In genomic region chr5:124111077-124111741, GRCm38 (mm10) we compare ENCODE assay signal across 8 mouse cellular contexts. TPM values are rescaled to one million over a fixed set of nuclear protein-coding genes. Genes with fewer than 3 reads are reported as not detected.
DNase-seq lines count a peak whose midpoint lies in the region; ATAC-seq and TF ChIP-seq lines count a peak whose summit lies in the region.

No protein-coding gene starts in this region.

- no peaks in the 10 kb centered on the region; the same call in 1 of the 2 replicates for H3K9me3 ChIP-seq in ES-E14 (ENCODE audit: control insufficient read depth, insufficient read depth, low read depth, low read length)
- H3K9me3 ChIP-seq in limb, embryonic 15.5 days = no peaks in the 10 kb centered on the region
- H3K9me3 ChIP-seq in midbrain, embryonic 16.5 days (replicated peaks; ENCODE audit: control insufficient read depth, low read length, poor library complexity, severe bottlenecking) = no peaks in the 10 kb centered on the region

- in situ Hi-C loops in ES-E14 (cut with MboI; ENCODE audit: low sequenced_read_pairs in 2 of 2, unreplicated experiment in 2 of 2) = no loop called here

- H3K9ac ChIP-seq in ES-E14 (ENCODE audit: insufficient read depth, low read depth, low read length, poor library complexity, severe bottlenecking) = peak overlapping the region; percentile 16; the same call in 1 of the 2 replicates
- peak overlapping the region; percentile 54 for H3K9ac ChIP-seq in limb, embryonic 15.5 days
- H3K9ac ChIP-seq in midbrain, embryonic 16.5 days (ENCODE audit: low read depth, low read length) = peak overlapping the region; percentile 71

- DNase-seq in A20 (ENCODE audit: low read depth, low spot score) = peak; percentile 88
- DNase-seq in ES-E14 (ENCODE audit: low read depth, low spot score) = no peak
- DNase-seq in embryo, embryonic 10 days (ENCODE audit: low spot score) = peak; percentile 39
- peak; percentile 59 for DNase-seq in heart, postnatal 4 days
- peak; percentile 63 for DNase-seq in thymus, postnatal 14 days
- no peak for DNase-seq in frontal cortex, adult 2 months (ENCODE audit: extremely low spot score in 1 of 2, low spot score in 1 of 2)

- peak overlapping the region; percentile 70 to 85 for H3K4me3 ChIP-seq in ES-E14 (ENCODE audit: insufficient read depth in 1 of 2, low read depth in 1 of 2, low read length in 2 of 2, poor library complexity in 1 of 2, severe bottlenecking in 1 of 2)
- peak overlapping the region; percentile 73 for H3K4me3 ChIP-seq in limb, embryonic 15.5 days
- peak overlapping the region; percentile 71 for H3K4me3 ChIP-seq in midbrain, embryonic 16.5 days (ENCODE audit: low read depth, low read length)

- no peaks in the 10 kb centered on the region; the same call in 1 of the 2 replicates for H3K36me3 ChIP-seq in ES-E14 (ENCODE audit: control insufficient read depth, insufficient read depth, low read length, poor library complexity, severe bottlenecking)
- H3K36me3 ChIP-seq in limb, embryonic 15.5 days = peaks cover 10% of the 10 kb centered on the region; the same call in 1 of the 2 replicates
- H3K36me3 ChIP-seq in midbrain, embryonic 16.5 days (ENCODE audit: control insufficient read depth, insufficient read depth, low read length) = peaks cover 3% of the 10 kb centered on the region; the same call in 1 of the 2 replicates

- 0 out of 2 replicates have a peak overlapping the region, but pooled peaks have one; percentile 6 for H3K27ac ChIP-seq in ES-E14 (ENCODE audit: insufficient read depth, low read depth, low read length, poor library complexity, severe bottlenecking)
- peak overlapping the region; percentile 90 for H3K27ac ChIP-seq in limb, embryonic 15.5 days
- peak overlapping the region; percentile 93 for H3K27ac ChIP-seq in midbrain, embryonic 16.5 days (ENCODE audit: low read length)

- 22% methylated on average over 17 of the region's 17 CpGs for WGBS in limb, embryonic 15.5 days
- WGBS in midbrain, embryonic 16.5 days = 19% methylated on average over 17 of the region's 17 CpGs

- H3K27me3 ChIP-seq in limb, embryonic 15.5 days = no peaks in the 10 kb centered on the region
- no peaks in the 10 kb centered on the region for H3K27me3 ChIP-seq in midbrain, embryonic 16.5 days (ENCODE audit: control insufficient read depth, insufficient read depth, low read depth, low read length)

- no peaks in the 10 kb centered on the region for H3K4me1 ChIP-seq in ES-E14 (ENCODE audit: control insufficient read depth in 2 of 2, insufficient read depth in 2 of 2, low read length in 2 of 2, poor library complexity in 1 of 2)
- peaks cover 23% of the 10 kb centered on the region for H3K4me1 ChIP-seq in limb, embryonic 15.5 days
- peaks cover 21% of the 10 kb centered on the region for H3K4me1 ChIP-seq in midbrain, embryonic 16.5 days (ENCODE audit: control insufficient read depth, insufficient read depth, low read length)

- ATAC-seq in limb, embryonic 15.5 days (ENCODE audit: insufficient number of reproducible peaks, low FRiP score, low TSS enrichment, low read depth) = peak; percentile 7; the same call in 1 of the 2 replicates
- ATAC-seq in midbrain, embryonic 16.5 days = peak; percentile 12; the same call in 1 of the 2 replicates

- H3K4me2 ChIP-seq in limb, embryonic 15.5 days = peak overlapping the region; percentile 92
- peak overlapping the region; percentile 83 for H3K4me2 ChIP-seq in midbrain, embryonic 16.5 days (ENCODE audit: low read length)

TF ChIP-seq in ES-E14, 5 proteins besides CTCF, POLR2A, EP300 and RAD21:
- TF ChIP-seq ZC3H11A (IDR thresholded peaks at IDR 0.05; ENCODE audit: borderline replicate concordance, low read depth, low read length) (no peak), CHD2 (IDR thresholded peaks at IDR 0.05; ENCODE audit: low read depth, low read length) (no peak), HCFC1 (IDR thresholded peaks at IDR 0.05; ENCODE audit: borderline replicate concordance, insufficient read depth, low read length) (no peak)

RNA-seq across cellular contexts. Expression of gene Ogfod2, which starts 0.9 kb away (rescaled TPM):
- 7.8 and 14.0 TPM in 2 replicates for total RNA-seq in ES-E14 (2012; rRNA removed)
- 10 to 100 TPM; 10.2 to 11.9 TPM for total RNA-seq in heart, postnatal 4 days (2021)
- polyA plus RNA-seq in limb, embryonic 15.5 days (2015; fragmentation: Nextera tagmentation; extraction: Ambion mirVana) = 24.8 and 26.4 TPM in 2 replicates
- polyA plus RNA-seq in midbrain, embryonic 16.5 days (2015; fragmentation: Nextera tagmentation; extraction: Ambion mirVana) = 41.8 and 43.7 TPM in 2 replicates
- polyA plus RNA-seq in frontal cortex, adult 2 months (2012; rRNA removed) = 43.2 and 45.3 TPM in 2 replicates

RNA-seq across cellular contexts. Expression of gene Arl6ip4, which starts 4.7 kb away (rescaled TPM):
- total RNA-seq in ES-E14 (2012; rRNA removed) = 33.1 and 37.9 TPM in 2 replicates
- total RNA-seq in heart, postnatal 4 days (2021) = 10 to 100 TPM; 55.1 to 68.4 TPM
- 93.1 and 97.2 TPM in 2 replicates for polyA plus RNA-seq in limb, embryonic 15.5 days (2015; fragmentation: Nextera tagmentation; extraction: Ambion mirVana)
- polyA plus RNA-seq in midbrain, embryonic 16.5 days (2015; fragmentation: Nextera tagmentation; extraction: Ambion mirVana) = 78.0 and 81.6 TPM in 2 replicates
- polyA plus RNA-seq in frontal cortex, adult 2 months (2012; rRNA removed) = 82.8 and 83.4 TPM in 2 replicates

RNA-seq across cellular contexts. Expression of gene Abcb9, which starts 15.6 kb away (rescaled TPM):
- 0.76 and 0.95 TPM in 2 replicates for total RNA-seq in ES-E14 (2012; rRNA removed)
- 1 to 10 TPM; 4.9 to 5.5 TPM for total RNA-seq in heart, postnatal 4 days (2021)
- polyA plus RNA-seq in limb, embryonic 15.5 days (2015; fragmentation: Nextera tagmentation; extraction: Ambion mirVana) = 2.9 and 3.1 TPM in 2 replicates
- 15.5 and 21.7 TPM in 2 replicates for polyA plus RNA-seq in midbrain, embryonic 16.5 days (2015; fragmentation: Nextera tagmentation; extraction: Ambion mirVana)
- polyA plus RNA-seq in frontal cortex, adult 2 months (2012; rRNA removed) = 30.2 and 33.3 TPM in 2 replicates

Comparison
In these comparisons a context has a peak if more than half of its experiments do, and no peak if none do; other contexts are left out.
1. DNase-seq: peak in A20 (single experiment), embryo, embryonic 10 days (single experiment), heart, postnatal 4 days (single experiment) and thymus, postnatal 14 days (single experiment); none in ES-E14 (single experiment) and frontal cortex, adult 2 months (0 of 2).
2. H3K27ac ChIP-seq: peak in every context shown above with its lines; median percentile 93 in midbrain, embryonic 16.5 days; 90 in limb, embryonic 15.5 days; 6 in ES-E14.
3. H3K9ac ChIP-seq: peak in every context shown above with its lines; median percentile 71 in midbrain, embryonic 16.5 days; 54 in limb, embryonic 15.5 days; 16 in ES-E14.
4. Peak in every context shown above with its lines, with median percentiles within 50 percentile points of each other: H3K4me3 ChIP-seq.